Mouse (Mus musculus) ES-E14 (cell line): ENCODE measurements at regions not wholly inside any gene's neighbourhood (a gene's known extent, or its start where the extent isn't known, plus 50 kb on each side); places are given as distances from the start of the nearest gene placed in this dataset.

Experiments
- MAFK ChIP-seq: IDR thresholded peaks from 2 replicates; pipeline ENCODE4 v1.6.1; 2014; ENCODE audit warnings: mild to moderate bottlenecking, low read depth, low read length, inconsistent platforms; ENCODE audit not compliant: insufficient read depth
- ZC3H11A ChIP-seq: IDR thresholded peaks from 2 replicates; pipeline ENCODE4 v1.6.1; 2012; ENCODE audit warnings: low read depth, mild to moderate bottlenecking, inconsistent platforms, low read length, borderline replicate concordance

- no peak for TF ChIP-seq MAFK
- TF ChIP-seq ZC3H11A: no peak
Measured at GRCm38 (mm10) chr15:28864101-28864500, 660.5 kb downstream of the Dnah5 start.
